Mouse (Mus musculus) myocyte (in vitro differentiated cells): ENCODE results near the gene Isoc2b. TPM values are rescaled to one million over a fixed set of nuclear protein-coding genes. Genes with fewer than 3 reads are reported as not detected.

Source experiments
- H3K27me3 ChIP-seq: one replicate; pipeline ENCODE4 v1.6.1; 2011; ENCODE audit not compliant: control insufficient read depth, insufficient read depth, insufficient read length
- H3K36me3 ChIP-seq: one replicate; pipeline ENCODE4 v1.6.1; 2011; ENCODE audit not compliant: control insufficient read depth, insufficient read depth
- H3K4me2 ChIP-seq: one replicate; pipeline ENCODE4 v1.6.1; 2011; ENCODE audit warnings: low read depth, control low read depth
- H3K4me3 ChIP-seq: one replicate; pipeline ENCODE4 v1.5.1; 2011; ENCODE audit warnings: mild to moderate bottlenecking, control low read depth, moderate library complexity
- H3K79me2 ChIP-seq: one replicate; pipeline ENCODE4 v1.6.1; 2011; ENCODE audit not compliant: control insufficient read depth, insufficient read depth
- H3ac ChIP-seq: one replicate; pipeline ENCODE4 v1.6.1; 2011; ENCODE audit not compliant: control insufficient read depth, insufficient read length
- CEBPB ChIP-seq: IDR thresholded peaks from 2 replicates; pipeline ENCODE4 v1.6.1; 2011; ENCODE audit warnings: mild to moderate bottlenecking, moderate library complexity; ENCODE audit not compliant: poor library complexity, insufficient read depth, severe bottlenecking
- E2F4 ChIP-seq: IDR thresholded peaks from one replicate; pipeline ENCODE4 v1.6.1; 2011; ENCODE audit warnings: mild to moderate bottlenecking, control low read depth, moderate library complexity; ENCODE audit not compliant: insufficient read depth
- MAX ChIP-seq: IDR thresholded peaks from one replicate; pipeline ENCODE4 v1.6.1; 2011; ENCODE audit warnings: low read depth, mild to moderate bottlenecking, control low read depth
- MYOD1 ChIP-seq, 3 experiments: IDR thresholded peaks; one replicate each; pipeline ENCODE4 v1.6.1; 2011; ENCODE audit warnings: control low read depth in 2 of 3, low read depth in 2 of 3, mild to moderate bottlenecking in 2 of 3, moderate library complexity in 1 of 3; ENCODE audit not compliant: insufficient read length in 2 of 3, control insufficient read depth in 1 of 3
- MYOG ChIP-seq, 3 experiments: IDR thresholded peaks; one replicate each; pipeline ENCODE4 v1.6.1; 2011; ENCODE audit warnings: control low read depth in 2 of 3, low read depth in 2 of 3, mild to moderate bottlenecking in 2 of 3; ENCODE audit not compliant: insufficient read length in 2 of 3, control insufficient read depth in 1 of 3, insufficient read depth in 1 of 3
- POLR2A ChIP-seq: IDR thresholded peaks from one replicate; pipeline ENCODE4 v1.6.1; 2011; ENCODE audit warnings: low read depth, mild to moderate bottlenecking, control low read depth, moderate library complexity; ENCODE audit not compliant: insufficient read length
- POLR2AphosphoS2 ChIP-seq: IDR thresholded peaks from one replicate; pipeline ENCODE4 v1.6.1; 2011; ENCODE audit warnings: low read depth, control low read depth; ENCODE audit not compliant: insufficient read length
- REST ChIP-seq: IDR thresholded peaks from one replicate; pipeline ENCODE4 v1.6.1; 2011; ENCODE audit warnings: mild to moderate bottlenecking, control low read depth, moderate library complexity; ENCODE audit not compliant: insufficient read depth, insufficient read length
- SRF ChIP-seq: IDR thresholded peaks from one replicate; pipeline ENCODE4 v1.6.1; 2011; ENCODE audit warnings: low read depth; ENCODE audit not compliant: control insufficient read depth, insufficient read length
- TCF12 ChIP-seq: IDR thresholded peaks from one replicate; pipeline ENCODE4 v1.6.1; 2011; ENCODE audit warnings: mild to moderate bottlenecking, control low read depth; ENCODE audit not compliant: poor library complexity, insufficient read depth, severe bottlenecking
- TCF3 ChIP-seq: IDR thresholded peaks from one replicate; pipeline ENCODE4 v1.6.1; 2011; ENCODE audit warnings: low read depth, control low read depth; ENCODE audit not compliant: insufficient read length
- USF1 ChIP-seq: IDR thresholded peaks from one replicate; pipeline ENCODE4 v1.6.1; 2011; ENCODE audit warnings: low read depth, mild to moderate bottlenecking, control low read depth, moderate library complexity
- polyA plus RNA-seq: library from polyadenylated mRNA; unstranded; fragments of >200 nt; fragmentation: generic; extraction: Trizol; gene quantifications from one replicate; pipeline ENCODE4 v1.2.1, GENCODE M21; 2012; ENCODE audit warnings: missing spikeins

The Isoc2b gene
- polyA plus RNA-seq, 1 experiment = 0.65 TPM

DNA sequence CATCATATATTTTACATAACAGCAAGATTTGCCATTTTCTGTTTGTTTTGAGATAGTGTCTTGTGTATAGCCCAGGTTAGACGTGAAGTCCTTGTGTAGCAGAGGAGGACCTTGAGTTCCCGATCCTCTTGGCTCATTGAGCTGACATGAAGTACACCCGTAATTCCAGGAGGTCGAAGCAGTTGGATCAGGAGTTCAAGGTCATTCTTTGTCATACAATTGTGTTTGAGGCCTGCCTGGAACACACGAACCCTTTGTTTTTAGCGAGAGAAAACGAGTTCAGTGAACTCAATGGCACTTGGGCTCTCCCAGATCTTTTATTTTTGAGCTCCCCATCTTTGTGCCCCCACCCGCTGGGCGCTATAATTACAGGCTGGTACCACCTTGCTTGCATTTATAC is 32.3 kb upstream of the Isoc2b start:
- no peak for TF ChIP-seq USF1
- no peak for TF ChIP-seq E2F4
- TF ChIP-seq MYOG (IDR thresholded peaks at IDR 0.05; ENCODE audit: control insufficient read depth in 1 of 3, insufficient read depth in 1 of 3, insufficient read length in 2 of 3, low read depth in 2 of 3) = no peak
- no peak for TF ChIP-seq MYOD1 (IDR thresholded peaks at IDR 0.05; ENCODE audit: control insufficient read depth in 1 of 3, insufficient read length in 2 of 3, low read depth in 2 of 3)
- TF ChIP-seq TCF12 = no peak
- TF ChIP-seq POLR2A = no peak
- TF ChIP-seq CEBPB = no peak
- no peak for TF ChIP-seq POLR2AphosphoS2

DNA sequence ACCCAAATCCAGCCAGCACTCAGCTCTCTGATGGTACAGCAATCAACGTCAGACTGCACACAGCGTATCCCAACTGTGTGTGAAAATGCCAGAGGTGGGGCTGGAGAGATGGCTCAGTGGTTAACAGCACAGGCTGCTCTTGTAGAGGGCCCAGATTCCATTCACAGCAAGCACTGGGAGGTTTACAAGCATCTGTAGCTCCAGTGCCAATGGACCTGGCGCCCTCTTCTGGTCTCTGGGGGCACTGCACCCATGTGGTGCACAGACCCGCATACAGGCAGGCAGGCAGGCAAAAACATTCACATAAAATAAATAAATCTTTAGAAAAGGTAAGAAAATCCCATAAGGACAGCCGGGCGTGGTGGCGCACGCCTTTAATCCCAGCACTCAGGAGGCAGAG is 31.1 kb upstream of the Isoc2b start:
- H3K36me3 ChIP-seq = no peaks in the 10 kb centered on the region
- H3ac ChIP-seq = no peak overlapping the region
- no peak overlapping the region for H3K4me2 ChIP-seq
- H3K27me3 ChIP-seq = peaks cover 10% of the 10 kb centered on the region
- H3K79me2 ChIP-seq = no peaks in the 10 kb centered on the region
- no peak for TF ChIP-seq POLR2A
- TF ChIP-seq TCF12 = no peak
- no peak for TF ChIP-seq MYOG (IDR thresholded peaks at IDR 0.05; ENCODE audit: control insufficient read depth in 1 of 3, insufficient read depth in 1 of 3, insufficient read length in 2 of 3, low read depth in 2 of 3)
- no peak for TF ChIP-seq MAX
- no peak for TF ChIP-seq SRF
- TF ChIP-seq TCF3 = no peak
- no peak overlapping the region for H3K4me3 ChIP-seq

More for the DNA sequence above, 32.3 kb upstream of the Isoc2b start:
- Histone ChIP-seq H3K4me3 (no peak overlapping the region), H3K36me3 (no peaks in the 10 kb centered on the region), H3ac (no peak overlapping the region), H3K79me2 (no peaks in the 10 kb centered on the region), H3K4me2 (no peak overlapping the region), H3K27me3 (peaks cover 22% of the 10 kb centered on the region)

DNA sequence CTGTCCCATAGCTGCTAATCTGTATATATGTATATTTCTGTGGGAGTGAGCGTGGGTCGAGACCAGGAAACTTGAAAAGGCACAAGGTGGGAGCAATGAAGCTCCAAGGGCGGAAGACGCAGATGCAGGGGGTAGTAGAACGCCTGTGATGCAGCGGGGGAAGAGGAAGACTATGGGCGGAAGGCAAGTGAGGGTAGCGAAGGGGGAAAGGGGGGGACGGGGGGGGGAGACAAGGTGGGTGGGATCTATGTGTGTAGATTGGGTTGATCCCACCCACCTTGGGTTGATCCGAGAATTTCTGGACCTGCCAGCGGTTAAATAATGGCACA is 30.4 kb upstream of the Isoc2b start:
- TF ChIP-seq TCF3 = no peak
- no peak for TF ChIP-seq USF1
- TF ChIP-seq POLR2AphosphoS2 = no peak
- TF ChIP-seq MAX = no peak
- no peak for TF ChIP-seq TCF12
- no peak for TF ChIP-seq MYOG (IDR thresholded peaks at IDR 0.05; ENCODE audit: control insufficient read depth in 1 of 3, insufficient read depth in 1 of 3, insufficient read length in 2 of 3, low read depth in 2 of 3)
- no peak for TF ChIP-seq REST
- no peak for TF ChIP-seq MYOD1 (IDR thresholded peaks at IDR 0.05; ENCODE audit: control insufficient read depth in 1 of 3, insufficient read length in 2 of 3, low read depth in 2 of 3)
- TF ChIP-seq POLR2A = no peak
- TF ChIP-seq SRF = no peak
- TF ChIP-seq E2F4 = no peak
- no peak for TF ChIP-seq CEBPB
- Histone ChIP-seq H3K36me3 (no peaks in the 10 kb centered on the region), H3K27me3 (peaks cover 3% of the 10 kb centered on the region), H3K4me3 (no peak overlapping the region), H3ac (no peak overlapping the region), H3K79me2 (no peaks in the 10 kb centered on the region), H3K4me2 (no peak overlapping the region)

DNA sequence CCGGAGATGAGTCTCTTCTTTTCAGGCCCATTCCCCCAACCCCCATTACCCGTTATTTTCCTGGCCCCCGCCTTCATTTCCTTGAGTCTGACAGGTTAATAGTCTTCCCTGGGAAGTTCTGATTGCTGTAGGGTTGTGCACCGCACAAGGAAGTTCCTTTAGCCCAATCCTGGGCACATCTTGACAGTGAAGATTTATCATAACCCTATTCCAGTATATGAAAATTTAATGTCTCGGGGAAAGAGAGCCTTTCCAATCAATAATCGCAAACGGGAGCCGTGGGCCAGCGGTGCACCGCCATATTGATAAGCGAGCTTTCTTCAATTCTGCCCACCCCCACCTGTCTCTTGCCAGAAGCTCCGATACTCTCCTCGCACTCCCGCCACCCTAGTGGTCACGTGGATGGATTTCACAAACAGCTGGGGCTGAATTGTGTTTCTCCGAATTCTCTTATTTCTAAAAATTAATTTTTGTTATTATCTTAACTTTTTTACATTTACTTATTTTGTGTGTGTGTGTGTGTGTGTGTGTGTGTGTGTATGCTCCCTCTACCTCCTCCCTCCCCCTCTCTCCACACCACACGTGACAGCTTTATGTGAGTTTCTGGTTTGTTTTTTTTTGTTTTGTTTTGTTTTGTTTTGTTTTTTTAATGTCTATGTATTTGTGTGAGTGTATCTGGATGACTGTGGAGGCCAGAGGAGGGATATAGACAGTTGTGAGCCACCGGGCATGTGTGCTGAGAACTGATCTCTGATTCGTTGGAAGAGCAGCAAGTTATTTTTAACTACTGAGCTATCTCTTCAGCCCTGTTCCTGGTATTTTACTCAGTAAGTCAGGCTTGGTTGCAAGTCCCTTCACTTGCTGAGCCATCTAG is 29.8 kb upstream of the Isoc2b start:
- TF ChIP-seq REST (no peak), POLR2A (no peak), MYOG (IDR thresholded peaks at IDR 0.05; ENCODE audit: control insufficient read depth in 1 of 3, insufficient read depth in 1 of 3, insufficient read length in 2 of 3, low read depth in 2 of 3) (no peak), MAX (no peak), SRF (no peak)
- H3K36me3 ChIP-seq = no peaks in the 10 kb centered on the region
- H3K79me2 ChIP-seq = no peaks in the 10 kb centered on the region
- no peak overlapping the region for H3ac ChIP-seq
- H3K4me3 ChIP-seq = no peak overlapping the region
- no peak overlapping the region for H3K4me2 ChIP-seq
- H3K27me3 ChIP-seq = no peaks in the 10 kb centered on the region

DNA sequence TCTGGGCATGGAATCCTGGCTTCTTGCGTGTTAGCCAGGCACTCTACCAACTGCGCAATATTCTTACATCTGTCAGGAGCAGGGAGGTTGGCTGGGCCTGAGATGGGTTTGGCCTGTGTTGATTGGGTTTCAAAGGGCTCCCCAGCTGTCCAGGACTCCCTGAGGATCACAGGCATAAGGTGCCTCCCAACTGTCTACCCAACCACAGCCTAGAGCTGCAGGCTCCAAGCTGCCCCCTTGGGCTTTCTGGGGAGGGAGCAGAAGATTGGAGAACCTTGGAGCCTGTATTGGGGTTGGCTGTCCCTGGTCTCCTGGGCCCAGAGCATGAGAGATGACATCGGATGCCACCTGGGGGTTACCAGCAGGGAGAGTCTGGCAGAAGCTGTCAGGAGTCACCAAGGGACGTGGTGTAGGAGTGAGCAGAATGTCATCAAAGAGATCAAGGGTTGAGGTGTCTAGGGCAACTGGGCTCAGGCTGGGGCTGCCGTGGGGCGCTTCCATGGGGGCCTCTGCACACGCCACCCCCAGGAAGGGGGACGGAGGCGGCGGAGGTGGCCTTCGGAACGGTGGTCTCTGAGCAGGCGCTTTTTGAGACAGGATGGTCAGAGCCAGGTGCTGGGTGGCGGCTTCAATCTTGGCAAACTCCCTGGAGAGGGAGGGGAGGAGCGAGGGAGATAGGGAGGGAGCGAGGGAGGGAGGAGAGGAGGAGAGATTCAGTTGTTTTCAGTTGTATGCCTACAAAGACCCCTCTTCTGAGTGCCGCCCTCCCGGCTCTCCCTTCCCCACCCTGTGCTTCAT is 29.0 kb upstream of the Isoc2b start:
- H3K79me2 ChIP-seq = no peaks in the 10 kb centered on the region
- H3K27me3 ChIP-seq = no peaks in the 10 kb centered on the region
- H3K36me3 ChIP-seq = no peaks in the 10 kb centered on the region
- TF ChIP-seq MYOG (IDR thresholded peaks at IDR 0.05; ENCODE audit: control insufficient read depth in 1 of 3, insufficient read depth in 1 of 3, insufficient read length in 2 of 3, low read depth in 2 of 3) (no peak), CEBPB (no peak), MAX (no peak), POLR2AphosphoS2 (no peak), TCF3 (no peak), TCF12 (no peak), REST (no peak), E2F4 (no peak)
- H3K4me3 ChIP-seq = no peak overlapping the region
- no peak overlapping the region for H3ac ChIP-seq
- H3K4me2 ChIP-seq = no peak overlapping the region
